Mouse (Mus musculus): ENCODE results near the gene Rrm2.

- TF ChIP-seq GATA1 (IDR thresholded peaks at IDR 0.05; ENCODE audit: borderline replicate concordance, low read length) (no peak), FLI1 (IDR thresholded peaks at IDR 0.05; ENCODE audit: low read length) (no peak)
These were observed 39.3 kb downstream of the Rrm2 start for GRCm38 (mm10) chr12:24747297-24747696.
